Mouse (Mus musculus) midbrain, embryonic 12.5 days (tissue): Measurements from ENCODE around the gene Adgrl2. TPM values are rescaled to one million over a fixed set of nuclear protein-coding genes. Genes with fewer than 3 reads are reported as not detected.

Source experiments
- ATAC-seq: fragments of 200-750 bp; cut with Nextera tagmentation; 2 replicates; pipeline ENCODE4 v1.8.0; 2017; ENCODE audit warnings: low read depth, moderate TSS enrichment, moderate library complexity; ENCODE audit not compliant: low FRiP score
- H3K27ac ChIP-seq: fragments of 300-500 bp; sonication (generic); replicated peaks from 2 replicates; pipeline ENCODE4 v1.5.1; 2016; ENCODE audit warnings: mild to moderate bottlenecking
- H3K27me3 ChIP-seq: fragments of 300-500 bp; sonication (generic); 2 replicates; pipeline ENCODE4 v1.6.1; 2016; ENCODE audit warnings: mild to moderate bottlenecking
- H3K36me3 ChIP-seq: fragments of 300-500 bp; sonication (generic); 2 replicates; pipeline ENCODE4 v1.6.1; 2016
- H3K4me1 ChIP-seq: fragments of 300-500 bp; sonication (generic); 2 replicates; pipeline ENCODE4 v1.6.1; 2016
- H3K4me2 ChIP-seq: fragments of 300-500 bp; sonication (generic); replicated peaks from 2 replicates; pipeline ENCODE4 v1.6.1; 2016; ENCODE audit warnings: mild to moderate bottlenecking, moderate library complexity
- H3K4me3 ChIP-seq: fragments of 300-500 bp; sonication (generic); 2 replicates; pipeline ENCODE4 v1.5.1; 2016; ENCODE audit warnings: mild to moderate bottlenecking
- H3K9ac ChIP-seq: fragments of 300-500 bp; sonication (generic); replicated peaks from 2 replicates; pipeline ENCODE4 v1.6.1; 2016; ENCODE audit warnings: mild to moderate bottlenecking, moderate library complexity
- H3K9me3 ChIP-seq: fragments of 300-500 bp; sonication (generic); 2 replicates; pipeline ENCODE4 v1.6.1; 2016; ENCODE audit warnings: mild to moderate bottlenecking
- WGBS: fragments of 180-500 bp; shearing (Covaris S2); methylation state at CpG from one replicate; pipeline ENCODE4 v1.1.7; 2016; 5-methylcytosine and 5-hydroxymethylcytosine counted together
- polyA plus RNA-seq: library from polyadenylated mRNA; unstranded; fragments of >200 nt; fragmentation: Nextera tagmentation; extraction: Ambion mirVana; gene quantifications from 2 replicates; pipeline ENCODE4 v1.2.1, GENCODE M21; 2016

The Adgrl2 gene
- polyA plus RNA-seq, 1 experiment from 2014 or later, result 152 TPM

DNA sequence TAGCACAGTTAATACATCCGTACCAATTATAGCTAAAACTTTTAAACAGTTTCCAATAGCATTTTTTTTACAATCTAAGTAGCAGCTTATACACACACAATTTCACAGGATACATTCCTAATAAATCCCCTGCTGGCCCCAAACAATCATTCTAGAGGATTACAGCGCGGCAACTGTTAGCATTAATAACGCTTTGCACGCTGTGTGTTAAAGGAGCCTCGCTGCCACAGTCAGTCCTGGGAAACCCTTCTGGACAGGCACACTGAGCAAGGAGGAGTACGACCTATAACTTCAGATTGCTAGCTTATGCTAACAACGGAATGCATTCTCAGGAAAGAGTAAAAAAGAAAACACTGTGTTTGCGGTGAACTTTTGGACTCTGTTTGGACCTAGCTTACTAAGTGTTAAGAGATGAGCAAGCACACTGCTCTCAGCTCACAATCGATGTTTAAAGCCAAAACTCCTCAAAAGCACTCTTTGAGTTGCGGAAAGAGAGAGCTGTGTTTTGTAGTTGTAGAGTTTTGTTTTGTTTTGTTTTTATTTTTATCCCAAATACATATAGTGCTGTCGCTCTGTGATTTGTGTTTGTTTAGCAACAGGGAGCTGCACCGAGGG is 25.3 kb downstream of the Adgrl2 start:
- Histone ChIP-seq H3K27me3 (no peaks in the 10 kb centered on the region; the same call in 1 of the 2 replicates), H3K9me3 (no peaks in the 10 kb centered on the region), H3K36me3 (no peaks in the 10 kb centered on the region), H3K4me2 (no peak overlapping the region), H3K4me1 (peaks cover 57% of the 10 kb centered on the region), H3K4me3 (no peak overlapping the region), H3K27ac (no peak overlapping the region), H3K9ac (no peak overlapping the region)
- no peak for ATAC-seq
- WGBS, result 46% methylated on average over 13 of the region's 13 CpGs

DNA sequence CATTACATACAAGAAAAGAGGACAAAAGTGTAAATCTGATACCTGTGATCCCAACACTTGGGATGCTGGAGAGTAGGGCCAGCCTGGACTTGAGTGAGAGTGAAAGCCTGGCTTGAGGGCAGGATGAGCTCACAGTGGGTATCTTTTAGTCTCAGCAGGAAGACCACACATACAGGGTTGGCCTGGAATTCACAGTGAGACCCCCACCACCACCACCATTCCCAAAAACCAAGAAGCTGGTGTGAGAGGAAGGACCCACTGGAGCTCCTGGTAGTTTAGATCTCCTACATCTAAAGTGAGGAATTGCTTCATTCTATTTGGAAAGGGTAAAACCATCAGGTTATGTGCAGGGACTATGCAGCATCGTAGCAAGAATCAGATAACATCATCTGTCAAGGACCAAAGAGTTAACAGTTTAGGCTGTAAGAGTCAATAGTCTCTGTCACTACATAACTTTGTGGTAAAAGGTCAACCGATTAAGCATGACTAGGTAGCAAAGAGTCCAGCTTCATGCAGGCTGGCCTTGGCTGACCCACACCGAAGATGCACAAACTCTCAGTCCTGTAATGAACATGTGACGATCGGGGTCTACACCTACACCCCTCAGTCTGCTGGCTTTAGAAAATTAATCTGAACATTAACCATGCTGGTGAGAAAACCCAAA is 26.8 kb downstream of the Adgrl2 start:
- WGBS, result 89% methylated on average over 5 of the region's 5 CpGs
- Histone ChIP-seq H3K4me1 (peaks cover 61% of the 10 kb centered on the region), H3K27me3 (no peaks in the 10 kb centered on the region; the same call in 1 of the 2 replicates)

DNA sequence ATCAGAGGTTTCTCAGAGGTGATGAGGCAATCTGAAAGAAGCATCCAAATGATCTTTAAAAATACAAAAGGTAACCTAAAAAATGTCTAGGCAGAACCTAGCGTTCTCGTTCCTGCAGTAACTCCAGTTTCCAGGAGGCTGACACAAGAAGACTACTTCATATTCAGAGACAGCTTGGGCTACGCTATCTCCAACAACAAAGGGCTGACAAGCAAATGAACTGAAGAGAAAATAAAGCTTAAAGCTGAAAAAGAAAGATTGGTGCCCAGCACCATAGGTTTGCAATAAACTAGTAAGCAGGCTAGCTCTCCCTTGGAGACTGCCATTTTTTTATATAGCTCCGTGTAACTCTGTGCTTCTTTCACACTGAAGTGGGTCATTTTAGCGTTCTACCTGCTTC is 28.7 kb downstream of the Adgrl2 start:
- no peaks in the 10 kb centered on the region for H3K9me3 ChIP-seq
- H3K36me3 ChIP-seq, result no peaks in the 10 kb centered on the region
- H3K27me3 ChIP-seq, result no peaks in the 10 kb centered on the region; the same call in 1 of the 2 replicates
- no peak overlapping the region for H3K4me3 ChIP-seq
- 57% methylated on average over 5 of the region's 5 CpGs for WGBS
- H3K4me2 ChIP-seq, result no peak overlapping the region
- H3K4me1 ChIP-seq, result peaks cover 68% of the 10 kb centered on the region
- no peak overlapping the region for H3K27ac ChIP-seq
- no peak for ATAC-seq
- H3K9ac ChIP-seq, result no peak overlapping the region

More for the DNA sequence above, 26.8 kb downstream of the Adgrl2 start:
- ATAC-seq, result no peak
- Histone ChIP-seq H3K4me3 (no peak overlapping the region), H3K27ac (no peak overlapping the region), H3K4me2 (no peak overlapping the region), H3K9me3 (no peaks in the 10 kb centered on the region), H3K36me3 (no peaks in the 10 kb centered on the region), H3K9ac (no peak overlapping the region)

DNA sequence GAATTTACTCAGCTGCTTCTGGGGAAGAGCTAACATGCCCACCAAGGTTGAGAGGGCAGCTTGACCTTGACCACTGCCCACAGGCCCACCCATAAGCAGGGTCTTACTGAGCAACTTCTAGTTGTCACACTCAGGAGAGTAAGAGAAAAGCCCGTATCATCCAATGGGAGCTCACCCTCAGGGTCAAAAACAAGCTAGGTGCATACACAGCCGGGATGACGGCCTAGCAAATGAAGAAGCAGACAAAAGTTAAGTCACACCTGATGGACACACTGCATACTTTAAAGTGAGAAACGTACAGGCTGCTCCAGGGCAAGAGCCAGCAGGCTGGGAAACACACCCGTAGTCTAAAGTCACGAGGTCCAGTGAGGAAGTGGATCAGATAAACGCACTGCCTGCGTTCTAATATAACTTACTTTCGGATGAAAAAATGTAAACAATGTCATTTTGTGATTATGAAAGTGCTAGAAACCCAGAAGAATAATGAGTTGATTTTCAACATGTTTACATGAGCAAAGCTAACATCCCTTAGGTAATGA is 29.5 kb downstream of the Adgrl2 start:
- H3K9ac ChIP-seq, result no peak overlapping the region
- ATAC-seq, result no peak
- H3K9me3 ChIP-seq, result no peaks in the 10 kb centered on the region
- H3K4me3 ChIP-seq, result no peak overlapping the region
- WGBS, result 78% methylated on average over 9 of the region's 9 CpGs
- H3K27me3 ChIP-seq, result no peaks in the 10 kb centered on the region; the same call in 1 of the 2 replicates
- no peak overlapping the region for H3K4me2 ChIP-seq
- no peak overlapping the region for H3K27ac ChIP-seq
- no peaks in the 10 kb centered on the region for H3K36me3 ChIP-seq
- peaks cover 70% of the 10 kb centered on the region for H3K4me1 ChIP-seq

DNA sequence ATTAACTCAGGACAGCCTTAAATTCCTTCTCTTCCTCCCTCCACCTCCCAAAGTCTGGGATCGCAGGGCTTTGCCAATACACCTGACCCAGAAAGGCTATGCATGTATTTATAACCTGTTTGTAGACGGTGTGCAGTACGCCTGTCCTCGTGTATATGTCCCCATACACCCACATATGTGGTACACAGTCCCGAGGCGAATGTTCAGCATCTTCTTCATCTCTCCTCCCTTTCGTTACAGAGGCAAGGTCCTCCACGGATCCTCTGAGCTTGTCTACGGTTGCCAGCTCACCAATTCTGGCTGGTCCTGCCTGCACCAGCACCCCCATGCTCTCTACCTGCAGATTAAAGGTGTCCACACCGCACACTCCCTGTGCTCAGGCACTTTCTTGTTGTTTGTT is 30.1 kb downstream of the Adgrl2 start:
- Histone ChIP-seq H3K4me2 (no peak overlapping the region), H3K9ac (no peak overlapping the region), H3K4me1 (peaks cover 66% of the 10 kb centered on the region), H3K36me3 (no peaks in the 10 kb centered on the region), H3K27me3 (no peaks in the 10 kb centered on the region; the same call in 1 of the 2 replicates), H3K4me3 (no peak overlapping the region), H3K9me3 (no peaks in the 10 kb centered on the region), H3K27ac (no peak overlapping the region)
- 79% methylated on average over 10 of the region's 10 CpGs for WGBS
- ATAC-seq, result no peak

DNA sequence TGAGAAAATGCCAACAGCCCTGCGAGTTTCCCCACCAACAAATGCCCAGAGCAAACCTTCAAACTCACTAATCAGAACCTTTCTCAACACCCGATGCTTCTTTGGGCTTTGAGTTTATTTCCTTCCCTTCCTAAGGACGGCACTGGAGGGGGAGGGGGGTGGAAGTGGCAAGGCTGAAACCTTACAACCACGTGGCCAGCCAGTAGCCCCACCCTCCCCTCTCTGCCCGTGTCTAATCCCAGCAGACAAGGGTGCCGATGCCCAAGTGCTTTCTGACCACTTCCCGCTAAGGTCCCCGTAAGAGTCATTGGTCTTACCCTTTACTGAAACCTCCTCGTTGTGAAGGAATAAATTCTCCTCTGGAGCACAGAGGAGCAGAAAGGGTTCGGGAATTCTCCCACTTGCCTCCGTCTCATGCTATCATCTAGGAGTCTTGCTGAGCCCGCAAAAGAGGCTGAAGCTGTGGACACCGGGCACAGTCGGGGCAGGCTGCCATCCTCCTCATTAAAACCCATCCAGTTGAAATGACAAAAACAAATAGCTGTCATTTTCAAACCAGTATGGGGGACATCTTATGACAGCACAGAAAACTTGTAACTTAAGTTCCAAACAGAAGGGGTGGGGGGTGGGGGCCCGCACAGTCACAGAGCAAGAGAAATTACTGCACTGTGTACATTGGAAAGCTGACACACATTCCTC is 30.9 kb downstream of the Adgrl2 start:
- Histone ChIP-seq H3K4me3 (peak overlapping the region; percentile 22), H3K4me2 (peak overlapping the region; percentile 46), H3K9me3 (no peaks in the 10 kb centered on the region), H3K27ac (no peak overlapping the region), H3K27me3 (no peaks in the 10 kb centered on the region; the same call in 1 of the 2 replicates), H3K9ac (no peak overlapping the region), H3K36me3 (no peaks in the 10 kb centered on the region), H3K4me1 (peaks cover 63% of the 10 kb centered on the region)
- 13% methylated on average over 15 of the region's 15 CpGs for WGBS
- peak; percentile 57 for ATAC-seq

DNA sequence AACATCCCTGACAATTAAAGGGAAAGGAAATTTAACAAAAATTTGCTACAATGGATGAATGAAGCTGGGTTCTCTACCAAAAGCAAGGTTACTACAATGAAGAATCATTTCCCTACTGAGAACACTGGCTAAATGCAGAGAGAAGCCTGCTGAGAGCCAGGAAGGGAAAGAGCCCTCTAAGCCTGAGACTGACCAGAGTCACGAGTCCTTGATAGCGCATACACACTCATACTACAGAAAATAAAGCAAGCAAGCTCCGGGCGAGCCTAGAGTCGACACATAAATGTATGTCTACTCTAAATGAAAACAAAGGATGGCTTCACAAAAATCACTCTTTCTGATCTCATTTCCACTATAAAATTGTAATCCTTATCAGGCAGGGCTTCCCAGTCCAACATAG is 31.6 kb downstream of the Adgrl2 start:
- no peaks in the 10 kb centered on the region; the same call in 1 of the 2 replicates for H3K27me3 ChIP-seq
- peaks cover 59% of the 10 kb centered on the region for H3K4me1 ChIP-seq
- no peak overlapping the region for H3K9ac ChIP-seq
- 61% methylated on average over 5 of the region's 5 CpGs for WGBS
- H3K27ac ChIP-seq, result no peak overlapping the region
- no peaks in the 10 kb centered on the region for H3K36me3 ChIP-seq
- ATAC-seq, result no peak
- H3K4me3 ChIP-seq, result no peak overlapping the region
- no peaks in the 10 kb centered on the region for H3K9me3 ChIP-seq
- no peak overlapping the region for H3K4me2 ChIP-seq

DNA sequence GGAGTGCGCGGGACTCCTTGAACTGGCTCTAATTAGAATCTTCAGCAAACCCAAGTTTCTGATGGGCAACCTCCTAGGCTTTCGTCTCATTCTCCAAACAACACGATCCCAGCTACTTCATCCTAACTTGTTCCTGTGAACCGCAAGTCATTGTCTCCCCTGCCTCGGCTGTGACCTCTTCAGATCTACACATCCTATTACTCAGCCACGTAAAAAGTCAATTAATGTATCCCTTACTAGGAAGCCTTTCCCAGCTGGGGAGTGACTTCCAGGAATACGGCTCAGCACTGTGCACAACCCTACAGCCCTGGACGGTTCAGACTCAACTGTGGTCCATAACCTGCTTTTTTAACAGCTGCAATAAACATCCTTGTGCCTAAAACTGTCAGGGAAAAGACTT is 32.2 kb downstream of the Adgrl2 start:
- no peak for ATAC-seq
- 51% methylated on average over 9 of the region's 9 CpGs for WGBS
- no peaks in the 10 kb centered on the region for H3K9me3 ChIP-seq
- peaks cover 56% of the 10 kb centered on the region for H3K4me1 ChIP-seq
- no peak overlapping the region for H3K9ac ChIP-seq
- H3K36me3 ChIP-seq, result no peaks in the 10 kb centered on the region
- H3K4me2 ChIP-seq, result no peak overlapping the region
- H3K27me3 ChIP-seq, result no peaks in the 10 kb centered on the region
- H3K4me3 ChIP-seq, result no peak overlapping the region
- H3K27ac ChIP-seq, result no peak overlapping the region

DNA sequence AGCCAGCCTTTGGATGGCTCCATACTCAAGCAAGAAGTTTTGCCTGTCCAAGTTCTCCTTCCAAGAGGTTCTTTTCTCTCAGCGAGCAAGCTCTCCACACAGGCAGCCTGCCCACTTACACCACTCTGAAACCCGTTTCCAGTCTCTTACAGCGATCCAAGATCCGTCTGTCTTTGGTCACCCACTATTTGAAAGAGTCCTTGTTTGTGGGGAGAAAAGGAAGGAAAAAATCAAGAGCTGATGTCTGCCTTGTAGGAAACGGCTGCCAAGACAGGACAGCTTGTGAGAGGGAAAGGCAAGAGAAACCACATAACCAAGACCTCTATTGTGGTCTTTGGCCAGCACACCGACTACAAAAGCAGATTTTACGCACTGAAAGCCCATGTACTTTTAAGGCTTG is 33.5 kb downstream of the Adgrl2 start:
- WGBS, result 87% methylated on average over 7 of the region's 7 CpGs
- H3K4me2 ChIP-seq, result no peak overlapping the region
- peaks cover 53% of the 10 kb centered on the region for H3K4me1 ChIP-seq
- H3K4me3 ChIP-seq, result no peak overlapping the region
- H3K9me3 ChIP-seq, result no peaks in the 10 kb centered on the region
- ATAC-seq, result no peak
- H3K9ac ChIP-seq, result no peak overlapping the region
- H3K27me3 ChIP-seq, result no peaks in the 10 kb centered on the region
- H3K36me3 ChIP-seq, result peaks cover 11% of the 10 kb centered on the region
- no peak overlapping the region for H3K27ac ChIP-seq

DNA sequence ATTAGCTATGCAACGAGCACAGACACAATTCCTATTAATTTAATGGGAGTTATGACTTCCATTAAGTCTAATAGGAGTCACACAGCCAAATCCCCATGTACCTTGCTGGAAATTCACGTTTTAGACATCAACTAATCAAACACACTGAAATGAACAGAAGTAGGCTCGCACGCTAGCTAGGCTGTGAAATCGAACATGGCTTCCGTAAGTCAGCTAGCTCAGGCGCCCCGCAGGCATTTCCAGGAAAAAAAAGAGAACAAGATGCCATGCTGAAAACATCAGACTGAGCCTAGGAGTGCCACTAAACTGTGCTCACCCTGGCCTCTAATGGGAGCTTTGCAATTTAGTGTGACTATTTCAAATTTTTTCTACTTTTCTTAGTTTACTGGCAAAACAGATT is 40.6 kb downstream of the Adgrl2 start:
- H3K27ac ChIP-seq, result 0 out of 2 replicates have a peak overlapping the region, but pooled peaks have one; percentile 15
- H3K9ac ChIP-seq, result no peak overlapping the region
- H3K27me3 ChIP-seq, result no peaks in the 10 kb centered on the region
- H3K4me1 ChIP-seq, result peaks cover 44% of the 10 kb centered on the region
- H3K9me3 ChIP-seq, result no peaks in the 10 kb centered on the region
- no peak overlapping the region for H3K4me3 ChIP-seq
- no peak overlapping the region for H3K4me2 ChIP-seq
- H3K36me3 ChIP-seq, result peaks cover 13% of the 10 kb centered on the region
- no peak for ATAC-seq
- 54% methylated on average over 8 of the region's 8 CpGs for WGBS

DNA sequence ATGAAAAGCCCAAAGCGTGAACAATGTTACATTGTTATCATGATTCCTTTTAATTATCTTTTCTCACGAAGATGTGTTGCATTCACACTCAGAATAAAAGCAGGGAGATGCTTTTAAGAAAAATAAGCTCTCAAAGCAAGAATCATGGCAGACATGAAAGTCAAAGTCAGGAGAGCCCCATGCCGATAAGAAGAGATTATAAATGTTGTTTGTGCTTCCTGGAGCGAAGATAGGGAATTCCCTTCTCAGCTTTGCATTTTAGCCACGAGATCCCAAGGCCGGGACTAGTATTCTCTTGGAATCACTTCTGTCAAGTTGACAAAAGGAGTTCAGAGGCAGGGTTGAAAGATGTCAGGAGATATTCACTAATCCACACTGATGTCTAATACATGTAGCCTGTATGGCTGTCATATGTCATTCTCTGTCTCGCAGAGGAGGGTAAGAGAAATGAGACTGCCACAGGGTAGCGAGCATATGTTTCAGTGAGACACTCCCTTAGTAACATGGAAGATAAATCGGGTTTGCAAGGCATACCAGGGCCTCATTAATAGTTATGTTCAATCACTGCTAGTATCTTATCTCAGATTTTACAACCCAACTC is 42.5 kb downstream of the Adgrl2 start:
- 19% methylated on average over 9 of the region's 9 CpGs for WGBS
- Histone ChIP-seq H3K27ac (0 out of 2 replicates have a peak overlapping the region, but pooled peaks have one; percentile 30), H3K9ac (no peak overlapping the region), H3K4me3 (no peak overlapping the region), H3K36me3 (peaks cover 13% of the 10 kb centered on the region), H3K4me2 (0 out of 2 replicates have a peak overlapping the region, but pooled peaks have one; percentile 15), H3K9me3 (no peaks in the 10 kb centered on the region), H3K4me1 (peaks cover 56% of the 10 kb centered on the region), H3K27me3 (no peaks in the 10 kb centered on the region)
- ATAC-seq, result peak; percentile 79
